Mouse (Mus musculus) right cerebral cortex, adult 2 months (tissue): Measurements from ENCODE around the gene Pcsk2.
A peak's percentile ranks its signal among the peaks of the same experiment; 100 is the strongest.

Experiments used
- DNase-seq, 2 experiments: peaks; one replicate each; pipeline ENCODE4 v3.0.0; 2021 to 2022; ENCODE audit warnings: low spot score in 2 of 2

Gene Pcsk2

GRCm38 (mm10) chr2:143545758-143546246 is at the start of gene Pcsk2:
Pcsk2 (plus strand) TSS chr2:143546156.
- DNase-seq: peak; percentile 82 to 83

- DNase-seq: no peak
Observed at GRCm38 (mm10) chr2:143500845-143501244, 45.1 kb upstream of the Pcsk2 start.

- no peak for DNase-seq
Observed at GRCm38 (mm10) chr2:143501760-143502159, 44.2 kb upstream of the Pcsk2 start.

DNA sequence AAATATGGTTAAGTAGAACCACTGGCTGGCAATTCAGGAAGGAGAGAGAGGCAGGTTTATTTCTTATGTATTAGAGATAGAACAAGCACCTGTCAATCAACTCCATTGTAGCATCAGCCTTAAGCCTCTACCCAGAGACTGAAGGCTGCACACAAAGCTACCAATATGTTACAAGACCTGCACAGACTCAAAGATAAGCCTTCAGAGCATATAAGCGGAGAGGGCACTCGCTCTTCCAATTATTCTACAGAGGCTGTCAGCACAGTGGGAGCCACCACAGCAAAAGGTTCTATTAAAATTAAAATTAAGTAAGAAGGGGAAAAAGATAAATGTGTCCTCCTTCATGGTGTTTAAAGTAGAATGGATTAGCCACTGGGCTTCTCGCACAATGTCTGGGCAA is 43.8 kb upstream of the Pcsk2 start:
- DNase-seq: no peak

- DNase-seq: no peak
Observed at GRCm38 (mm10) chr2:143536485-143536884, 9.5 kb upstream of the Pcsk2 start.

- peak; percentile 39 to 48 for DNase-seq
Observed at GRCm38 (mm10) chr2:143545299-143545751, 631 bp upstream of the Pcsk2 start.

DNA sequence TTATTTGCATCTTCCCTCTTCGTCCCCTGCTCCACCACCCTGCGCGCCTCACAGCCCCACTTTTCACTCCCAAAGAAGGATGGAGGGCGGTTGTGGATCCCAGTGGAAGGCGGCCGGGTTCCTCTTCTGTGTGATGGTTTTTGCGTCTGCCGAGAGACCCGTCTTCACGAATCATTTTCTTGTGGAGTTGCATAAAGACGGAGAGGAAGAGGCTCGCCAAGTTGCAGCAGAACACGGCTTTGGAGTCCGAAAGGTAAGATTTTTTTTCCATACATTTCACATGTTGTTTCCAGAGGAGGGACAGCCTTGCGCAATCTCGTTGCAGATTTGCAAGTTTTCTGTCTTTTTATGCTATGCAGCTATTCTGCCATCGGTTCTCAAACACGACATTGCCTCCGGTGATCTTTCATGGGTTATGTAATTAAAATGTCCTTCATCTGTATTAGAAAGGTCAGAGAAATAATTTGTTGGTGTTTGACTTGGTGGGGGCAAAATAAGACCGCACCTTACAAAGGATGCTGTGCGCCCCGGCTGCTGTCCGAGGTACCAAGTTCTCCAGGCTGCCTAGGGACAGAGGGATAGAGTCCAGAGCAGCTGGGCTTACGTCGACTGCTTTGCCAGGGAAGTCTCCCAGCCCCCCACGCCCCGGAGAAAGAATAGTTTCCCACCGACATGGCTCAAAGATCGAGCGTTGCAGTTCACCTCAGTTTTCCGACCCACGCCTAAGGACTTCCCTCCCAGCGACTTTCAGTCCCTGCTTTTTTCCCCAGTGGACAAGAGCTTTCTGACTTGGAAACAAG is 656 bp downstream of the Pcsk2 start:
- peak in 1 of 2 experiments; percentile 34 for DNase-seq

DNA sequence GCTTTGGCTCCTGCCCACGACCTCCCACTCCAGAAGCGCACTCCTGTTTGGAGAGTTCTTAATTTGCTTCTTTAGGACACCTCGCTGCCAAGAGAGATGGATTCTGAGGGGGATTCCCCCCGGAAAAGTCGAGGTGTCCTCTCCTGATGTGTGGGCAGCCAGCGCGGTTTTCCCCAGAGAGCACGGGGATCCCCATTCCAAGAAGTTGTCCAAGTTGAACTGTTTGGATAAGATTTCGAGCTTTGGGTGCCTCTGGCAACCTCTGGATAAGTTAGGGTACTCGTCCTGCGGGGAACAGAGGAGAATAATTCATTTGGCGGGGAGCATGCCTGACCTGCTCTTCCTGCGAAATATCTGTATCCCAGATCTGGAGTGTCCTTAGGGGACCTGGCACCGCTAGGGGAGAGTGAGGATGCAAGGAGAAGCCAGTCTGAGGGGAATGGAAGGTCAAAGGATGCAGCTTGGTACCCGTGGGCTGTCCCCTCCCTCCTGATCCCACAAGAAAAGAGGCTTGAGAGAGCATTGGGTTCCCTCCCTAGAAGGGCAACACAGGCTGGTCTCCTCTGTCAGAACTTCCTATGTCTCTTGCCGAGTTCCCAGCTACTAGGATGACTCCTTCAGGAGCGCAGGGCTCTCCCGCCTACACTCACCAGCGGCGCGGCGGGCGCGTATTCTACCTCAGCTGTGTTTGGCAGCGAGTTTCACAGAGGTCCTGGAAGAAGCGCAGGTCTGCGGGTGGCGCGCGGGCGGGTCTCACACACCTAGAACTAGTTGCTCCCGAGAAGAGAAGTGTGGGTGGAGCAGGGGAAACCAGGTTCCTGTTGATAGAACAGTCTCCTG is 1.5 kb downstream of the Pcsk2 start:
- peak; percentile 72 to 73 for DNase-seq

DNA sequence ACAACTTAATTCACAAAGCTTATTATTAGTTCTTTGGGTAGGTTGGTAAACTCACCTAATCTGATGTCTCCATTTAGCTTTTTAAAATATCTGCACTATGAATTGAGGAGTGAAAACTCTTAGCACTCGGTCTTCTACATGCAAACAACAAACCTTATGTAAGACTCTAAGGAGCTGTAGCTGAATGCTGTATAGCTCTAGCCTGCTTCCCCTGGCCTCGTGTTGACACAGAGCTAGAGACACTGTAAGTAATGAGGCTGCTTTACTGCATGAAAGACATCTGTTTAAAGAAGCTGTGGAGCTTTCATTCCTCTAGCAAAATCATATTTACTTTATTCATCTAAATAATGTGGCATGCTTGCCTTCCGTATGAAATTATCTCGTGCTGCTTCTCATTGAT is 14.4 kb downstream of the Pcsk2 start:
- DNase-seq: no peak

DNA sequence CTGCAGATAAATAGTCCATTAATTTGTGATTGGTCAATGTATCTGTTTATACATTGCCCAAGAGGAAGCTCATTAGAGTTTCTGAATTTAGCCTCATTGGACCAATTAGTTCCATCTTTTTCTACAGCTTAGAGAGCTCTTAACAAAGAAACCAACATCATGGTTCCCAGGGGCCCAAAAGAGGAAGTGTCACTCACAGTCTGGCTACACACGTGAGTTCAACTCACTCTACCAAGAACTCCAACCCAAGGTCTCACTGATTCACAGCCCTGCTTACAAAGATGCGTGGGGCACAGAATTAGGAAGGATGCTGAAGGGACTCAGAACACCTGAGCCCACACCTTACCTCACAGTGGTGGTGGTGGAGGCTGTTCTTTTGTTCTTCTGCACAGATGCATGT is 19.1 kb downstream of the Pcsk2 start:
- DNase-seq: no peak

- DNase-seq: no peak
Observed at GRCm38 (mm10) chr2:143565961-143566360, 20.0 kb downstream of the Pcsk2 start.

DNA sequence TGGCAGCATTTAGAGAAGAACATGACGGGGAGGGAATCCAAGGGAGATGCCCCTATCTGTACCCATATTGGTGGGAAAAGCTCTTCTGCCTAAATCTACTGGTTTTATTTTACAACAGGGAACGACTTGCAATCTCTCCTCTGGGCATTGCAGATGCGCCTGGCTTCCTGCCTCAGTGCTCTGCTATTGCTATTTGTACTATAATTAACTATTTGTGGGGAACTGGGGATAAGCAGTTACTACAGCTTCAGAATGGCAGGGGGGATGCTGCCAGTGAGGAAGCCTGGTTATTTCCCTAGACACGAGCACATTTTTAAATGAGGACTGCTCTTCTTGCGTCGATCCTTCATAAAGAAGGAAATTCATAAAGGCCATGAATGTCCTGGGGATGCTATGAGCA is 39.4 kb downstream of the Pcsk2 start:
- no peak for DNase-seq

DNA sequence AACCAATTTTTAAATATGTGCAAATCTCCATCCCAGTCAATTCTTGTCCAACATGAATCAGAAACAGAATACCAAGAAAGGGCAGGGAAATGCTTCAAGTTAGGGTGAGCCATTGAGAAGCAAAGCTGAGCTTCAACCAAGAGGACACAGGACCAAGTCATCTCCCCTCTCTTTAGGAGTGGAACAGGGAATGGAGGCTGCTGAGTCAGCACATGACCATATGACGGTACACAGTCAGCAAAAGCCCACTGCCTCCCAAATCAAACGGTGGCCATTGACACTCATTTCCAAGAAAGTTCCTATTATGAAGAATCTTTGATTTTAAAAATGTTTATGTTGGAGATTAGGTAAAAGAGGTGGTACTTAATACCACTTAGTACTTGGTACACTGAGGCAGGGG is 44.4 kb downstream of the Pcsk2 start:
- DNase-seq: no peak

DNA sequence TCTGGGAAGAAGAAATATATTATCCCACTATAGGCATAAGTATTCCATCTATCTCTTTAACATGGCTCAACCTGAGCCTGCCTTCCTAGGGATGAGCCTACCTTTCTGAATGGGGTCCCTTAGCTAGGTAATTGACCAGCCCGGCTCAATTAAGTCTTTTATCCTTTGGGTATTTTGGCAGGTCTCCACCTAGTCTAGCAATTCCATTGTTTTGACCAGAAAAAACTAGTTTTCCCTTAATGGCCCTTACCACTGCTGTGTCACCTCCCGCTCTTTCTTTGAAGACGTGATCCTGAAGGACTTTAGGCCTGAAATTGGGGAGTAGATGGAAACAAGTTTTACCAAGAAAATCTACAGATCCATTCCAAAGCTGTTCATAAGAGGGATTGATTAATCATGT is 57.1 kb downstream of the Pcsk2 start:
- DNase-seq: no peak

- DNase-seq: no peak
Observed at GRCm38 (mm10) chr2:143603871-143604512, 58.0 kb downstream of the Pcsk2 start.

GRCm38 (mm10) chr2:143610355-143611331 is 64.7 kb downstream of the Pcsk2 start:
- no peak for DNase-seq

GRCm38 (mm10) chr2:143613466-143613865 is 67.5 kb downstream of the Pcsk2 start:
- DNase-seq: no peak

DNA sequence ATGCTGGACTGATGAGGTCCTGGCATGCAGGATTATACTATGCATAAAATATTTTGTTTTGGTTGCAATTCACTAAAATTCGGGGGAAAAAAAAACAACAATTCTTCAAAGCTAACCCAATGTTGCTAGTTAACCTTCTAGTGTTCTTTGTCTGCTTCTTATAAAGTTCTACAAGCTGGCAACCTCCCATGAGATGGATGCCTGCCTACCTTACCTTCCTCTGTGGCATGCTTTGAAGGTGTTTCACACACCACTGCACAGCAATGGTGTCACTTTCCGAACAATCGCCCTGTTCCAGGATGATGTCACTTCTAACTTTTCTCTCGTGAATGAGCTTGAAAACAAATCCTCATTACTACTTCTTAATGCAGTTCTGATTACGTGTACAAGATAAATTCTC is 68.8 kb downstream of the Pcsk2 start:
- DNase-seq: no peak

GRCm38 (mm10) chr2:143620916-143621315 is 75.0 kb downstream of the Pcsk2 start:
- no peak for DNase-seq

GRCm38 (mm10) chr2:143623916-143624315 is 78.0 kb downstream of the Pcsk2 start:
- peak; percentile 44 to 57 for DNase-seq

DNA sequence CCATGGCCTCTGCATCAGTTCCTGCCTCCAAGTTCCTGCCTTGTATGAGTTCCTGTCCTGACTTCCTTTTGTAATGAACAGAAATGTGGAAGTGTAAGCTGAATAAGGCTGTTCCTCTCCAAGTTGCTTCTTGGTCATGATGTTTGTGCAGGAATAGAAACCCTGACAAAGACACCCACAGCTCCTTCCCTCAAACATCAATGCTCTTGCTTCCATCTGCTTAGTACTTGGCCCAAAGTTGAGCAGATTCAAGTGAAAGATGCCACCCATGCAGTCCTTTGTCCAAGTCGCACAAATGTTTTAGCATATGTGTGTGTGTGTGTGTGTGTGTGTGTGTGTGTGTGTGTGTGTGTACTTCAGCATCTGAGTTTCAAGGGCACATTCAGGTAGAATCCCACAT is 97.3 kb downstream of the Pcsk2 start:
- DNase-seq: no peak
